Mouse (Mus musculus) layer of hippocampus, postnatal 25 days (tissue): Measurements from ENCODE around the gene Kmt5a. TPM values are rescaled to one million over a fixed set of nuclear protein-coding genes. Genes with fewer than 3 reads are reported as not detected.
A peak's percentile ranks its signal among the peaks of the same experiment; 100 is the strongest.
"Not testable (repeated sequence)": the region's sequence is repeated elsewhere in the genome, so short reads cannot be mapped to it uniquely, and the experiment has no call there.

Experiments used
- DNase-seq, 2 experiments: peaks; one replicate each; pipeline ENCODE4 v3.0.0; 2022; ENCODE audit warnings: mixed read lengths in 2 of 2, low spot score in 1 of 2; ENCODE audit errors: extremely low spot score in 1 of 2
- total RNA-seq, 2 experiments: library from RNA; stranded (reverse); gene quantifications; 2 replicates each; pipeline ENCODE4 v1.2.3; 2021

Kmt5a gene
- total RNA-seq, 2 experiments from 2014 or later: 58.5 to 63.1 TPM

- no peak for DNase-seq
Measured at GRCm38 (mm10) chr5:124480119-124480518, 40.4 kb downstream of the Kmt5a start.

- DNase-seq: no peak
Measured at GRCm38 (mm10) chr5:124481714-124482113, 42.0 kb downstream of the Kmt5a start.

GRCm38 (mm10) chr5:124482436-124482965 lies 42.8 kb downstream of the Kmt5a start:
- no peak for DNase-seq

- DNase-seq: peak; percentile 84 to 95
Measured at GRCm38 (mm10) chr5:124482966-124483654, 43.4 kb downstream of the Kmt5a start, which contains the start of gene Snrnp35. Gene Snrnp35, plus strand, starts transcription at chr5:124483134.

- no peak for DNase-seq
Measured at GRCm38 (mm10) chr5:124483655-124484396, 44.1 kb downstream of the Kmt5a start.

- no peak for DNase-seq
Measured at GRCm38 (mm10) chr5:124485654-124486053, 45.9 kb downstream of the Kmt5a start.

- DNase-seq: no peak
Measured at GRCm38 (mm10) chr5:124488885-124489284, 49.2 kb downstream of the Kmt5a start.

- DNase-seq: no peak
Measured at GRCm38 (mm10) chr5:124491732-124492131, 52.0 kb downstream of the Kmt5a start.

- no peak for DNase-seq
Measured at GRCm38 (mm10) chr5:124492618-124493017, 52.9 kb downstream of the Kmt5a start.

GRCm38 (mm10) chr5:124493455-124493854 lies 53.7 kb downstream of the Kmt5a start:
- DNase-seq: no peak

GRCm38 (mm10) chr5:124495547-124495946 lies 55.8 kb downstream of the Kmt5a start:
- no peak for DNase-seq

GRCm38 (mm10) chr5:124496614-124497514 lies 57.1 kb downstream of the Kmt5a start:
- no peak for DNase-seq

- DNase-seq: no peak
Measured at GRCm38 (mm10) chr5:124498221-124498876, 58.6 kb downstream of the Kmt5a start.

GRCm38 (mm10) chr5:124499001-124499400 lies 59.3 kb downstream of the Kmt5a start:
- no peak for DNase-seq

- not testable (repeated sequence) for DNase-seq
Measured at GRCm38 (mm10) chr5:124500037-124500436, 60.3 kb downstream of the Kmt5a start.

GRCm38 (mm10) chr5:124500573-124500972 lies 60.8 kb downstream of the Kmt5a start:
- DNase-seq: no peak

GRCm38 (mm10) chr5:124501541-124501940 lies 61.8 kb downstream of the Kmt5a start:
- no peak for DNase-seq

GRCm38 (mm10) chr5:124503742-124504141 lies 64.0 kb downstream of the Kmt5a start:
- peak; percentile 49 to 64 for DNase-seq

GRCm38 (mm10) chr5:124505235-124505634 lies 65.5 kb downstream of the Kmt5a start:
- DNase-seq: no peak
